Mouse (Mus musculus) MEL (cell line): ENCODE measurements around the gene Dcaf10.

Experiments
- EP300 ChIP-seq, 2 experiments: IDR thresholded peaks; 2 replicates each; pipeline ENCODE4 v1.6.1; 2011; ENCODE audit warnings: improper control_type of control experiment in 2 of 2, low read length in 2 of 2, low read depth in 1 of 2, mild to moderate bottlenecking in 1 of 2
- GATA1 ChIP-seq: IDR thresholded peaks from 2 replicates; pipeline ENCODE4 v1.6.1; 2011; ENCODE audit warnings: low read depth, low read length, improper control_type of control experiment

- TF ChIP-seq GATA1 (no peak), EP300 (IDR thresholded peaks at IDR 0.05; ENCODE audit: low read depth in 1 of 2, low read length in 2 of 2) (no peak)
These were observed 50.7 kb downstream of the Dcaf10 start for GRCm38 (mm10) chr4:45392572-45392971.
